Mouse (Mus musculus) thymus, postnatal 36 days (tissue): ENCODE measurements around the gene Negr1.

ENCODE experiments used
- DNase-seq, 2 experiments: peaks; one replicate each; pipeline ENCODE4 v3.0.0; 2022; ENCODE audit warnings: mixed read lengths in 2 of 2

Negr1 gene

DNA sequence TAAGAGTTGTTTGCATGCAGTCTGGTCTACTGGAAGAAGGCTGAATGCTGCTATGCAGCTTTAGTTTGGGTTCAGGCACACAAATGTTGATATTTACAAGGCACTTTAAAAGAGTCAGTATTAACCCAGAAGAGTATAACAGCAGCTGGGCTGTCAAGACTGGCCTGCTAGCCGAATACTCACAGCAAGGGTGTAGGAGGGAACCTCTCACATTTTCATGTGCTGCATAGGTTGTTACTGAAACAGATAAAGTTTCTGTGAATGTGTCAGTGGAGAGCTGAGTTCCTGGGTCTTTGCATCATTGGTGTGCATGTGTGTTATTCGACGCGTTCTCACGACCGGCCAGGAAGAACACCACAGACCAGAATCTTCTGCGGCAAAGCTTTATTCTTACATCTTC is 237.6 kb downstream of the Negr1 start:
- no peak for DNase-seq

DNA sequence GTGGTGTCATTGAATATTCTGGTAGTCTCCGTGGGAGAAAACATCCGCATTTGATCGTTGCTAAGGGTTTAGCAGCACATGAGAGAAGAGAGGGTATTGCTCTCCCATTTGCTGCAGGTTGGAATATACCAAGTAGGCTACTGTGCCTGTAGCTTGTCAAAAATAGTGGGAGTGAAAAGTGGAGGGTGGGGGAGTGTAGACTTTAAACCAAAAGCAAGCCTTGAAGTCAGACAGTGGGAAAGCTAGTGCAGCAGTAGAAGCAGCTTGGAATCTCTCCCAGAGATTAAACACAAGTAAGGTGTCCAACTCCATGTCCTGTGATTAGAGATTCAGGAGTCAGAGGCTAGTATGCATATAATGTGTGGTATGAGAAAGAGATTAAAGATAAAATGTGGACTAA is 248.2 kb downstream of the Negr1 start:
- DNase-seq, result no peak

DNA sequence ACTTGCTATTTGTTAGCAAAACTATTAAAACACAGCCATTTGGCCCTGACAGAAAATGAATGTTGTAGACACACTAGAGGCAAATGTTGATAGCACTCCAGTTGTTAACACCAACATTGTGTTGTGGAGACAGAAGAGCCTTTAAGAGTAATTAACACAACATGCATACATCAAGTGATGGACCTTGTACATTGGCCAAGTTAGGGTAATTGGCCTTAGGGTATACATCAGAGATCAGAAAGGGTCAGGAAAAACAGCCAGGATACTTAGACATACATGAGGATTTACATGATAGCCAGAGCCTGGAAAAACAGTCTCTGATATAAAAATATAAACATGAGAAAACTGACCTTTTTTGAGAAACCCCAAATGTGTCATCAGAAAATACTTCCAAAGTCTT is 255.3 kb downstream of the Negr1 start:
- DNase-seq, result no peak

DNA sequence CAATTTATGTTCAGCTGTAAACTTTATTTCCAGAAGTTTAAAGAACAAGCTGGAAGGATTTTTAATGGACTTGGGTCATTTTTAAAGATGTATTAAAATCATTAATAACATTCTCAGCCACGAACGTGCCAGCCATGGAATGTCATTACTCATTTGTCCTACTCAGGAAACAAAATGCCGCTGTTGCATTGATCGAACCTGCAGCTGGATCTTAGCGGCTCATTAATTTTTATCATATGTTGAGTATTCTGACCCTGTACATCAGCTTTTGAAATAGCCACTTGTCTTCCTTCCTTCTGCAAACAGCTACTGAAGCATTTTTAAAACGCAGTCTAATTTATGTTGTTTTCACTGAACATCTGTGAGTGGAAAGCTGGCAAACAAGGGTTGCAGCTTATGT is 255.9 kb downstream of the Negr1 start:
- DNase-seq, result no peak

DNA sequence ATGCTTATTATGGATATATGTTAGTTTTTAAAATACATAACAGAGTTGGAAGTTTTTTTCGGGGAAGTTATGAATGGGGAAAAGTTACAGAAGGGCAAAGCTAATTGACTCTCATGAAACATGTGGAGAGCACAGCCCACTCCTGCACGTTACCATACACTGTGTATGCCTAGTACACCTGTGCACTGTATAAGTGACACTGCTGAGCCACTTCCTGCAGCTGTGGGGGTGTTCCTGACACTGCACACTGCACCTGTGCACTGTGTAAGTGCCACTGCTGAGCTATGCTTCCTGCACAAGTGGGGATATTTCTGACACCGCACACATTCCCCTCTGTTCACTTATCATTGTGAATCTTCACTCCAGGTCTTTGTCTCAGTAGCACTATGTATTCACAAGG is 261.4 kb downstream of the Negr1 start:
- DNase-seq, result no peak

DNA sequence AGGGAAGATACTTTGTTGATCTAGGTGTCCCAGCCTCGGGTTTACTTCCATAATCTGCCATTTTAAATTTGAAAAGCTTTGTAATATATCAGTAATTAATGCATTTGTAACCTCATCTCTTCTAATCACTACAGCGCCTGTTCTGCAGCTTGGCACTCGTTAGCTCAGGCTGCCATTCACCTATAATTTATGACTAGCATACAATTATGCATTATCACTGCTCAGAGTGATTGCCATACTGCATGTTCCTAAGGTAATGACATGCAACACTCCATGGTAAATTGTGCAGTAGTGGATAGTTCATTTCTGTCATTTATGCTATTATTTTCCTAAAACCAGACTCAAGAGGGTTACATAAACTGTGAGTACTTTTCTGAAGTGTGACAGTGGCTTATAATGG is 272.3 kb downstream of the Negr1 start:
- DNase-seq, result no peak

DNA sequence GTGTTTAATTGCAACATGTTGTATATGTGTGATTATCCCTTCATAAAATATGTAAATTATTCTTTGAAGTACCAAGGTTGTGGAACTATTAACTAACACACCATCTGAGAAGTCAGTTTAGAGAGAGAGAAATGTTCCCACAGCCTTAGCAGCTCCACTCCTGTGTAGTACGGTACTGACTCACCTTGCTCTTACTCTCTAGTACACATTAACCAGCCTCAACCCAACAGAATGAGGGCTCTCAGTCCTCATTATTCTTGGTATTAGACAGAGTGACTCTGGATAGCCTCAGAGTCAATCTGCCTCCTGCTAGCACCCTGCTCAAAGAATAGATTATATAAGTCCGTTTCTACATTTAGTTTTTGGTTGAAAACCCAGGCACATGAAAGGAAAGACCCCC is 277.0 kb downstream of the Negr1 start:
- no peak for DNase-seq

DNA sequence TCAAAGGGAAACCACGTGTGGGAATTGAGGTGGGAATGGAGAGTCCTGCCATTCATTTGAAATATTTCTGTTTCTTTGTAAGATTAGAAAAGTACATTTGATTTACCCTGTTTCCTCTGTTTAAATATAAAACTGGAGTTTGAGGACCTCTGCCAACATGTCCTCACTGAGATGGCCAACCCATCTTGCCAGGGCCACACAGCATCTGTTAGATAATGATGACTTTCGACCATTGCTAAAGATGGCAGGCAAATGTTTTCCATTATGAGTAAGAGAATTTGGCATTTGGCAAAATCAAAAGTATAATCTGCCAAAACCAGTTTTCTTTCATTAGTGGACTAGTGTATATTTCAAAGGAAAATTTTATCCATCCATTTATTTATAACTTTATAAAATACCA is 286.8 kb downstream of the Negr1 start:
- no peak for DNase-seq

DNA sequence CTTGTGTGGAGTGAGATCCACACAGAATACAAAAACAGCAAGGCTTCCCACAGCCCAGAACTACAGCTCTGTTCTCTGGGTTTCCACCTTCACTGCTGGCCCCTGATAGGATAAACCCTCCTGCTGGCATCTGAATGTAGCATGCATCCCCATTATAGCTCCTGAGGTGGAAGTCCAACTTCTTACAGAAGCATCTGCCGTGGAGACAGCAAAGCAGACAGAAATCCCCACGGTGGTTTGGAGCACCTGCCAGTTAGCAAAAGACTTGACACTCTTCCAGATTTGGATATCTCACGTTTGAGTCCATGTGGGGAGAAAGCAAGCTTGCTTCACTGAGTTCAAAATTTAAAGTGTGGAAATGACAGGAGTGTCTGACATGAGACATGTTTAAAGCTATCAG is 290.3 kb downstream of the Negr1 start:
- DNase-seq, result no peak

DNA sequence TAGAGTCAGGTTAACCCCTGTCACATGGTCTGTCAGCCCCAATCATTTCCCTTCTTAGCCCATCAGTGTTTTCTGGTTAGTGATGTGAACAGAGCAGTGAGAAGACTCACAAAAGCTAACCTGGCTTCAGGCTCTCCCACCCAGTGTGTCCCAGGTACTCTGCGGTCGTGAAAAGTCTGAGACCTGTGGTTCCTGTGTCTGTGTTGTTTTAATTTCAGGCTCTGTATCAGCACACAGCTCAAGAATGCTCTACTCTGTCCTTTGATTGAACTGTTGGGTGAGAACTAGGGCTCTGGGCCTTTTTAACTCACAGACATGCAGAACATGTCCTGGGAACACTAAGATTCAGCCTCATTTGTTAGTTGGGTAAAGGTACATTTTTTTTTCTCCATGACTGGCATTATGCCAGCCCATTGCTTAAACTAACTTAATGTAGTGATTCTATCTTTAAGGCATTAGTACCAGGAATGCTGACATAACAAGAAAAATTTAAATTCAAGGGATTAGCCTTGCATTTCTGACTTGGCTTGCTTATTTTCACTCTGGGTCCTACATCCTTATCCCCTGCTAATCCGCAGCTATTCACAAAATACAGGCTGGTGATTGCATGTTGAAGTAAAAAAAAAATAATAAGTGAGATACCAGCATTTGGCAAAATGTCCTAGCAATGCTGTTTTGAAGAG is 308.8 kb downstream of the Negr1 start:
- DNase-seq, result no peak

DNA sequence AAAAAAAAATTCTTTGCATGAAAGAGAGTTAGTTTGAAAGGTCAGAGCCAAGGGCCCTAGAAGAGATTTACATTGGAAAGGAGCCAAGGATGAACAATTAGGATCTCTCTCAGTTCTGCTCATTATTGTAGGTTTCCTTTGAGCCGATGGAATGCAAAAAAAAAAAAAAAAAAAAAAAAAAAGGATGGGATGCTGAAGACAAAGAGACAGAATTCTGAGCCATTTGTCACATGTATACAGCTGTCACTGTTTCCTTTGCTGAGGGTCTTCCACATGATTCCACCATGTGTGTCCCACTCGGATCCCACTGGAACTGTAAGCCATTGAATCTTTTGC is 309.3 kb downstream of the Negr1 start:
- DNase-seq, result no peak

DNA sequence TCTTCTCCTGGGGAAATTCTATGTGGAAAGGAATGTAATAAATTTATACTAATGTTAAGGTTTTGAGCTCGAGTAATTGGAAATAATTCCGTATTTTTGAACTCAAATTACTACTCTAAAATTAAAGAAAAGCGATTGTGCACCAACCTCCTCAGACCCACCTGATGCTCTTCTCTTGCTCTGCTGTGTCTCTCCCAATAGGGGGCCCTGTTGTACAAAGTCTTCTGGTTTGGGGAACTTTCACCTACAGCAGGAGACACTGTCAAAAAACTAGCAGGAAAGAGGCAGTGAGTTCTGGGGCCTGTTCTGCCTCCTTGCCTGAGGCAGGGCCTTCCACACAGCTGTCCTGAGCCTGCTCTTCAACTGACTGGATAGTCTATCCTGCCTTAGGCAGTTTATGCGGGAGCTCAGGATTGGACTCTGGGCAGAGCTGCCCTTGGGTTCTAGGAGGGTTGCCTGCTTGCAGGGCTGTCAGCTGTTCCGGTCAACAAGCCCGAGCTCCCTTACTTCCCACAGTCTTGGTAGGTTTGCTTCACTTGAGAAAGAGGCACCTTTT is 310.1 kb downstream of the Negr1 start:
- DNase-seq, result no peak

DNA sequence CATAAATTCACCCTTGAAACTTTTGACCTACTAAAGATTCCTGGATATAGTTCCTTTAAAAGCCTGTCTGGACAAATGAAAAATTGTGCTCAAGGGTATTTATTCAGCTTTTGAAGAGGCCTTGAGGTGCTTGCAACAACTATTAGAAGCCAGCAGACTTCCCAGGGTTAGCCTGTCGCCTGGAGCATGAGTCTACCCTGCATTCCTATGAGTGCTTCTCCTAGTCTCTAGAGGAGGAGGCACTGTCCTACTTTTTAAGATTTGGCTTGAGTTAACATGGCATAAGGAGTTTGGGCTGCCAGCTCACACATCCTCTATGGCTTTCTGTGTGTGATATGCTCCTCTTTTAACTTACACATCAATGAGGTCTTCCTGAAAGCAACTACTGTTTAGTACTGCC is 315.0 kb downstream of the Negr1 start:
- no peak for DNase-seq

DNA sequence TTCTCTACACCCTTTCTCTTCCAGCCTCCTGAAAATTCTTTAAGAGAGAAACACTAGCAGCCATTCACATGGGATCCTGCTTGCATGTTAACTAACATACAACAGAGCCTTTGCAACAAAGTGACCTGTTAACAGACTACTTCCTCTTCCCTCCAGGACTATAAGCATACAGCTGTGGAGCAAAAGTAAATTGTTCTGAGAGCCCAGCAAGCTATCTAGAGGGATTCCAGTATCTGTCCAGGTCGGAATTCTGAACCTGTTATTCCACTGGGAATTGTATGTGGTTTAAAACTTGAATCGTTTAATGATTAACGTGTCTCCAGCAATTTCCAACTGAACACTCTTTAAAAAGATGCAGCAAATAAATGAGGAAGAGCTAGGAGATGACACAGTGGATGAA is 320.5 kb downstream of the Negr1 start:
- DNase-seq, result no peak

DNA sequence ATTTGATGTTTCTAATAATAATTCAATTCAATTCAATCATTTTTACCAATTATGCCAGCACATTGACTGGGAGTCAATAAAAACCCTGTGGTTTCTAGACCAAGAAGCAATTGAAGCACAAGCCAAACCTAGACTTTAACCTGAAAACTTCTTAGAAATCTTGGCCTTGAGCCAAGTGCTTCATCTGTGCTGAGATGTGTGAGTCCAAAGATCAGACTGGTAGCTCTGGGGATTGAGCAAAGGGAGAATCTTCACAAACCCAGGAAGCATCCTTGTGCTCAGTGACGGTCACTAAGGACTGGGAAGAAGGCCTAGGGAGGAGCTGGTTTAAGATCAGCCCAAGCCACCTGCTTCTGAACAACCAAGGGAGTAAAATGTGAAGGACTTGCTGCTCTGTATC is 322.3 kb downstream of the Negr1 start:
- no peak for DNase-seq

DNA sequence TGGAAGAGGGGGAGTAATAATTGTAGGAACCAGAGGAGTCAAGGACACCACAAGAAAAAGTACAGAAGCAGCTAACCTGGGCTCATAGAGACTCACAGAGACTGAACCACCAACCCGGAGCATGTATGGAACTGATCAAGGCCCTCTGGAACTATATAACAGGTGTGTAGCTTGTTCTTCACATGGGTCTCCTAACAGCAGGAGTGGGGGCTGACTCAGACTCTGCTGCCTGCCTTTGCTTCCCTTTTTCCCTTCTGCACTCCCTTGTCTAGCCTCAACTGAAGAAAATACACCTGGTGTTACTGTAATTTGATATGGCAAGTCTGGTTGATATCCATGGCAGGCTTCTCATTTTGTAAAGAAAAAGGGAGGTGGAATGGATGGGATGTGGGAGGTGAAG is 324.1 kb downstream of the Negr1 start:
- no peak for DNase-seq

DNA sequence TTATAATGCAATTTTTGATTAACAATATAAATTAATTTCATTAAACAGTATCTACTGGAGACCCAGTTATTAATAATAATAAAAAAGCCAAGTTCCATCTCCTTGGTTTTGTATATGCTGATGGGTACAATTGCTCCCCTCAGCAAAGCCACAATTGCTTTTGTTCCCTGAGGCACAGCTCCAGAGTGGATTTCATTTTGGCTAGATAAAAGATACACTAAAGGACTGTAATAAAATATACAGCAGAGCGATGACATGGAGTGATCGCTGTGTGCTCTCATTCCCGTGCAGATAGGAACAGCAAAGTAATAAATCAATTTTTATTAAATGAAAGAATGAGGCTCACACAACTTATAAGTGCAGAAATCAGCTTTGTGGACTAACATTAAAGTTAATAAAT is 325.3 kb downstream of the Negr1 start:
- DNase-seq, result no peak

DNA sequence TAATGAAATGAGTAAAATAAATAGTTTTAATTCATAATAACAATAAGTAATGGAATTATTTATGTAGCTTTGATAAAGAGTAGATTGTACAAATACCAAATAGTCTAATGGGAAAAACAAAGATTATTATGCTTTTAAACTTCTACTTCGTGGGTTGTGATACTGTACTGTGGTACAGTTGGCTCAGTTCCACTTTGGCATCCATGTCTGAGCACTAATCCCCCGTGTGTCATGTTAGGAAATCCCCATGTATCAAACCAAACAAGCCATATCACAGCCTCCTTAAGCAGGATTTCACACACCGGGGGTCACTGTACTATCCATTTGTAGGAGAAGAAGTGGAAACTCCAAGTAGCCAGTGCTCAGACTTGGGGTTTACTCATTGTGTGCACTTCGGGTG is 329.4 kb downstream of the Negr1 start:
- DNase-seq, result no peak

DNA sequence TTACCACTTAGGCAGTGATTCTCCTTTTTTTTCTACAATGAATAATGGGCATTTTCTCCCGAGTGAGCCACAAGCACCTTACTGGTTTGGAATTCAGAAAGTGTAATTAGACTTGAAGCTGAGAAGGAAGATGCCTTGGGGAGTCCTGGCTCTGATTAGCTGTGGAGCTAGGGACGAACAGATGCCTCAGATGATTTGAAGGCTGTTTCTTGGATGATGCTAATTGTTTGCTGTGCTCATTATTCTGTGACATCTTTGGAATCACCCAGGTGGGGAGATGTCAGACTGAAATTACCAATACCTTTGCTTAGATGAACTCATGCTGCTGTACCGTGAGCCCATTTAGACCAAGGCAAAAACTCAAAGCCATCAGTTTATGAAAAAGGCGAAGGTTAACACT is 333.7 kb downstream of the Negr1 start:
- no peak for DNase-seq

DNA sequence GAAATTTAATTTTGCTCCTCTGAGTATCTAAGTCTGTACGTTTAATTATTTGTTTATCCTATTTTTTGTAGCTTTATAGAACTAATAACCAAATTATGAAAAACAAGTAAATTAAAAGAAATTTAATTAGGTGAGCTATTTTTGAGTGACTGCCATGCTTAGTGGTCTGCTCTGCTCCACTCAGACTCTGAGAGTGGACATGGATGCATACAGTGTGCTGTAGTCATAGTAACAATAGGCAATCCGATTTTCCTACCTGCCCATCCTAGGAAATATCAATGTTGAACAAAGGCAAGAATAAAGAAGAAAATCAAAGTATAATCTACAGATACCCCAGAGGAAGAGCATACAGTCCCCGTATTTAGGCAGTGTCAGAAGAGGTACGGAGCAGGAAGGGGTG is 334.5 kb downstream of the Negr1 start:
- DNase-seq, result no peak

DNA sequence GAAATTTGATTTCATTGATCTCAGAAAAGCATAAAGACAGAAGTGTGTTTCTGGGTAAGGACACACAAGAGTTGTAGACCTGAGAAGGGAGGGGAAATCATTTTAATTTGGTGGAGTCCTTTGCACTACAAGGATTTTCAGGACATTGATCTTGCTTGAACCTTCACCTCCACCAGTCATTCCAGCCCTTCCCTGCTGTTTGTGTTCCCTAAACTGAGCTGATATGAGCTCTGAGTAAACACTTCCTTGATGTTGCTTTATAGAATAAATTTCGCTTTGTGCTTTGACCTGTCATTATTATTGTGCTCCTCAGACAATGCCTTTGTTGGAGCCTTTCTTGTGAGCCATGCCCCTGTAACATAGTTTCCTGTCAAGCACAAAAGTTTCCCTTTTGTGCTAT is 335.0 kb downstream of the Negr1 start:
- DNase-seq, result no peak

DNA sequence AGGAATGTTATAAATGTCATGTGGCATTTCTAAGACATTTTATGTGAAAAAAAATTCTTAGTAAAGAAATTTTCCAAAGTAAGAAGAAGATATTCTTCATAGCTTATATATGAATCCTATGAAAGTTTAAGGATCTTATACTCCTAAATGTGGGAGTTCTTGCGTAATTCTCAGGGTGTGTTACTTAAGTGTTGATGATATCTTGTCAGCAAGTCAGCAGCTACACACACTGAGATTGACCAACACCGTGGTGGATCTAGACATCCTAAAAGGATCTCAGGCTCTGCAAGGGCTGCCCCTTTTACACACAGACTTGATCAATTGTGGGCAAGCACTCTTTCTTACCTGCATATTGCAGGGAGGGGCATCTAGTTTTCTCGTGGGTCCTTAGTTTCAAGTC is 339.5 kb downstream of the Negr1 start:
- no peak for DNase-seq

DNA sequence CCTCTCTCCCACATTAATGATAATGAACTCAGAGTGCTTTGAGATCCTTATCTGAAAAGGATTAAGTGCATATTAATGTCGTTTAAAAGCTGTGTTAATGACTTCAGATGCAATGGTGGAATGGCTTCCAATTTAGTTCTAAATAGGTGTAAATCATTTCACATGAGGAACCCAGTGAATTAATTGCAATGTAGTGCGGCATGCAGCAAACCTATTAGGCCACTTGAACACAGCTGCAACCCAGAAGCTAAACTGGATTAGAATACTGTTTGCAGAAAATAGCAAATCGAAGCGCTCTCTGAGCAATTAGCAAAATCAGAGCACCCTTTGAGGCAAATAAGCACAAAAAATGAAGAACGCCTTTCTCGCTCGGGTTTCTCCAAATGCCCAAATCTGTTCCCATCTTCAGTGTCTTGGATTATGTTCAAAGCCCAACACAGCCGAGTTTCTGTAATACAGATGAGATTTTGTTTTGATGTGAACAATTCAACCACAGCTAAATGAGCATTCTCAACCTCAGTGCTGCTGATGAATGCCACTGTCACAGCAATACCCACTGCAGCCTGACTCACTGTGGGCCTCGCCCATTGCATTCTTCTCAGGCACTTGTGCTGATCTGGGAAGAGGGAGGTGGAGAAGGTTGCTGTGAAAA is 342.5 kb downstream of the Negr1 start:
- no peak for DNase-seq

DNA sequence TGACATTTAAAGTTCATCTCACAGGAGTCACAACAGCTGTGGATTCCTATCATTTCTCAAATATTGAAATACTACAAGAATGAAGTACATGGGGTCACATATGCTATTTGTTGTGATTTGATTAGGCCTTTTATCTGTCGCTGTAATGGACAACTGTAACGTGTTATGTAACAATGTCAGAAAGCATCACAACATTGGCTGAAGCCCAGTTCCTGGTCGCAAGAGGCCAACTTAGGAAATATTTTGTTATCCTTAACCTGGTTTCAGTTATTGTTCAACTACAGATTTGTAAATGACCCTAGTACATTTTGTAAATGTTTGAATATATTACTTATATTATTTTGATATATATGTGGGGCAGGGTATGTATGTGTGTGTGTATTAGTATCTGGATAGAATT is 351.2 kb downstream of the Negr1 start:
- no peak for DNase-seq

DNA sequence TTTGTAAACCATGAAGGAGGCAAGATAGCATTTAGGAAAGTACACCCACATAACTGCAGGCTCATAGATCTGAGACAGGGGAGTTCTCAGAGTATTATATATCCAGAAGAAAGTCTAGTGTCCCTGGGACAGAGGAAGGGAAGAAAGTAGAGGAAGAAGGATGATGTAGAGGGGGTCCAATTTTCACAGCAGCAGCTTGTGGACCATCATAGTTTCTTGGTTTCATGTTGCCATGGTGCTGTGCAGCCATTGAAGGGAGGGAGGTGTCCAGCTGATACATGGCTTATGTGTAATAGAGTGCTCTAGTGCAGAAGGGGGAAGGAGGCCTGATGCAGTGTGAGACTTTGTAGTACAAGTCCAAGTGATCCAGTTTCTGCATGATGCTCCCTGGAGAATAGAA is 359.8 kb downstream of the Negr1 start:
- DNase-seq, result no peak
